Mouse (Mus musculus): ENCODE data around the gene Chrm5.

Chrm5 gene

DNA sequence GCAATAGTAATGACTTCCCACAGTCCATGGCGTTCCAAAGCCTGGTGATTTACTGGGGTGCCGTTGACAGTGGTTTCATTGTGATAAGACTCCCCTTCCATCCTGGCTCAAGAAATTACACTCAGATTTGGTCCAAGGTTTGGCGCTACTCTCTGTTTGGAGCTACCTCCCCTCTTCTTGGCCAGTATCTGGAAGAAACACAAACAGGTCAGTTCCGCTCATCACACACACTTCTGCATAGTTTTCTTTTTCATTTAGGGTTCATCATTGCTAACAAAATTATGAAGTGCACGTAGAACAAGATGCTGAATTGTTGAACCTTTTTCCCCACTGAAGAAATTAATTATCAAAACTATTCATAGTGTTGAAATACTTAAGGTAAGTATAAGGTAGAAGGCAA lies at the start of gene Chrm5:
Gene Chrm5, minus strand, starts transcription at position 101 of the 400 bp plus-strand sequence.
- no peak for DNase-seq (ENCODE audit: extremely low read depth, insufficient read length, low spot score)

DNA sequence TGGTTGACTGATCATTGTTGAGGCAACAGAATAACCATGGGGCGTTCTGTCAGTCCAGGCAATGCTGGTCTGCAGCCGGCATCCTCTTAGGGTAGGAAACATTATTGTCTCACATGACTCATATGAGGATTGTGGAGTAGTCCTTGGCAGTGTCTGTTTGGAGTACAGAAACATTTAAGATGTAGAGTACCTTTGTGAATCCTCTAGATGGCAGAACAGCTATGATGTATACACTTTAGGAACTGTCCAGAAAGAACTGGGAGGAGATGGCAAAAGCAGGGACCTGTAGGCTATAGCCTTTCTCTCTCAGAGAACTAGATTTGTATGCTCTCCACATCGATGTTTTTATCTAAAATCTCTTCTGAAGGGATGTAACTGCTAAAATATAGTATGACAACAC lies 46.4 kb upstream of the Chrm5 start:
- no peak for DNase-seq (ENCODE audit: extremely low read depth, insufficient read length, low spot score)

DNA sequence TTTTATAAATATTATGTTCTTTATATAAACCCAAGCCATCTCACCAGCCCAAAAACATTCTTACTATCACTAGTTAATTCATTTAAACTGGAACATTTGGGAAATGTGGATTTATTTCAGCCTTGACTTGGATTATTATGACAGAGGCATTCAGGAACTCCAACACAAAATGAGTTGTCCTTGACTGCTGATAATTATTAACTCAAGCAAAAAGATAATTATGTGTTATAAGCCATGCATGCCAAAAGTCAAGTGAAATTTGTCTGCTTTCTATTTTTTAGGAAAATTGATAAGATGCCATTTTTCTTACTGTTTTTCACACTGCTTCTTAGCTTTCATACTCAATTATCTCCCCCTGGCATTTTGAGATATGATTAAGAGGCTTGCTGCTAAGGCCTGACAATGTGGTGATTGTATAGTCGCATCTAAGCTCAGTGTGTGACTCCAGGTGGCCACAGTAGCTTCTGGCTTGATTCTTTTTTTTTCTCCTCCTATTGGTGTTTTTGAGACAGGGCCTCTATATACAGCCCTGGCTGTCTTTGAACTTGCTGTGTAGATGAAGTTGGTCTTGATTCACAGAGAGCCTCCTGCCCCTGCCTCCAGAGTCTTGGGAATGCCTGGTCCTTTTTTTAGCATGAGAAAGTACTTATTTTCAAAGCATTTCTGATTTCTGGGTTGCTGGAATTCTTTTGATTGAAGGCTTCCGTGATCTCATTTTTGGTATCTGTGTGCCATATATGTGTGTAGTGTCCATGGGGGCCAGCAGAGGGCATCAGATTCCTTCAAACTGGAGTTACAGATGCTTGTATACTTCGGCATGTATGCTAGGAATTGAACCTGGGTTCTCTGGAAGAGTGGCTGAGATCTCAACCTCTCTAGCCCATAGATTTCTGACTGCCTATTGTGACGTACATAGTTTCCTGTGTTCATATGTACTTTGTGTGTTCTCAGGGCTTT lies 40.2 kb upstream of the Chrm5 start:
- no peak for DNase-seq (ENCODE audit: extremely low read depth, insufficient read length, low spot score)

DNA sequence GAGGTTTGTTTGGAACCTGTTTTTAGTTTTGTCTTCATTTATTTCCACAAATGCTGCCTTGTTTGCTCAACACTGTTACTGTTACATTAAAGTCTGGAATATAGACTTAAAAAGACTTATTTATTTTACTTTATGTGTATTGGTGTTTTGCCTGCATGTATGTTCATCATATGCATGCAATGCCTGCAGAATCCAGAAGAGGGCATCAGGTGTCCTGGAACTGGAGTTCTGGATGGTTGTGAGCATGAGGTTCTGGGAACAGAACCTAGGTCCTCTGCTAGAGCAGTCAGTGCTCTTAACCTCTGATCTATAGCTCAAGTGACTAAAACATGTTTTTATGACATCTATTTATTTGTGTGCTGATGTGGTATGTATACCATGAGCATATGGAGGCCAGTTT lies 38.0 kb upstream of the Chrm5 start:
- no peak for DNase-seq (ENCODE audit: extremely low read depth, insufficient read length, low spot score)

DNA sequence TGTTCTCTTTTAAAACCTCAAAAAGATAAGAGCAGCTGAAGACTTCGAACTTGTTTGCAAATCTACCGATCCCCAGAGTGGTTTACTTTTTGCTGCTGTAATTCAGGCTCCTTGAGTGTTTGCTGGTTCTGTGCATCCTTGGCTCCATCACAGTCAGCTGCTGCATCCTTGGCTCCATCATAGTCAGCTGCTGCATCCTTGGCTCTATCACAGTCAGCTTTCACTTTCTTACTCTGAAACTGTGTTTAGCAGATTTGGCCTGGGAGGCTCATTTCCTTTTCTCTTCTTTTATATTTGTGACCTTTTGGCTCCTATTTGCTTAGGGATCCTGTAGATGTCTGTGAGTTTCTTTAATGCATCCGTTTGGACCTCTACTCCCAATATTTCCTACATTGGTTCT lies 36.6 kb upstream of the Chrm5 start:
- DNase-seq (ENCODE audit: extremely low read depth, insufficient read length, low spot score), result no peak

DNA sequence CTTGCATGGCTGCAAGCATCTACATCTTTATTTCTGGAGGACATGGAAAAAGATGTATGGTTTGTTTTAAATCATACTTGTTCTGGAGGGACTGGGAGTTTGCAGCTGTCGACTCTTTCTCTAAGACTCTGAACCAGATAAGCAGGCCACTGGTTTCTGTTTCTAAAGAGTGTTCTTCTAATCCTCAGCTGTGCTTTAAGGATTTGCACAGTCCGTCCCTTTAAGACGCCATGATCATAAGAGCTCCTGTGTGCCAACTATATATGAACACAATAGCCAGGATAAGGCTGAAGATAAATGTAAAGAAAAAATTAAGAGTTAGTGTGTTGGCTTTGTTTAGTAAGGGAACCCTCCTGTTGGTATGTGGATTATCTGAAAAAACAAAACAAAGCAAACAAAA lies 36.2 kb upstream of the Chrm5 start:
- DNase-seq (ENCODE audit: extremely low read depth, insufficient read length, low spot score), result no peak

DNA sequence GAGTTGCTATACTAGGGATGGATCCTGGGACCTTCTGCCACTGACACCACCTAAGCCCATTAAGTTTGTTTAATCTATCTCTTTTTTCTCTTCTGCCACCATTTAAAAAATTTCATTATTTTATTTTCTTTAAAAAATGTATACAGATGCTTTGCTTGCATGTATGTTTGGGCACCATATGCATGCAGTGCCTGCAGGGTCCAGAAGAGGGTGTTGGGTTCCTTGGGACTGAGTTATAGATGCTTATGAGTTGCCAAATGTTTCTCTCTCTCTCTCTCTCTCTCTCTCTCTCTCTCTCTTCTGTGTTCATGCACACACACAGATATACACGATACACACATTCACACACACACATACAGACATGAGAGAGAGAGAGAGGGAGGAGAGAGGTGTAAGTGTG lies 32.5 kb upstream of the Chrm5 start:
- DNase-seq (ENCODE audit: extremely low read depth, insufficient read length, low spot score), result no peak

DNA sequence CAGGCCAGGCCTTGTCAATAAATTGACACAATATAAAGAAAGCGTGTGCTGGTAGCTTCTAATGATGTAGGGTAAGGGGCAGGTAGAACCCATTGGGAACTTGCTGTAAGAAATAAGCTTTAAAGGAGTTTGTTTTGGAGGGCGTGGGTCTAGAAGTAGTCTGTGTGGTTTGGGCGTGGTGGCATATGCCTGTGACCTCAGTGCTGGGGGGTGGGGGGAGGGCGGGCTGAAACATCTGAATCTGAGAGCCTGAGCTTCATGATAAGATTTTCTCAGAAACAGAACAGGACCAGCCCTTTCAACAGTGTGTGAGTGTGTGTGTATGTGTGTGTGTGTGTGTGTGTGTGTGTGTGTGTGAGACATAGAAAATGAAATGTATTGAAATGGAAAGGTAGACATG lies 29.6 kb upstream of the Chrm5 start:
- DNase-seq (ENCODE audit: extremely low read depth, insufficient read length, low spot score), result peak; percentile 22

DNA sequence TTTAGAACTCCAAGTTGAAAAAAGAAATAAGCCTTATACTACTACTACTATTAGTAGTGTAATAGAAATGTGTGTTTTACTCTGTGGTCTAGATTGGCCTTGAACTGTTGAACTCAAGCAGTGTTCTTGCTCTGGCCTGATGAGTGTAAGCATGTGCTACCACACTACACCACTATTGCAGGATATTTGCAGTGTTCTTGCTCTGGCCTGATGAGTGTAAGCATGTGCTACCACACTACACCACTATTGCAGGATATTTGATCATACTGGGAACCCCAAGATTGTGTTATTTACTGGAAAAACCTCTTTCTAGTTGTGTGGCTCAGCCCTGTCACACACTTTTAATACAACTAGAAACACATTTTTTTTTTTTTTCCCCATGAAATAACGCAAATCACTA lies 26.9 kb upstream of the Chrm5 start:
- DNase-seq (ENCODE audit: extremely low read depth, insufficient read length, low spot score), result no peak

DNA sequence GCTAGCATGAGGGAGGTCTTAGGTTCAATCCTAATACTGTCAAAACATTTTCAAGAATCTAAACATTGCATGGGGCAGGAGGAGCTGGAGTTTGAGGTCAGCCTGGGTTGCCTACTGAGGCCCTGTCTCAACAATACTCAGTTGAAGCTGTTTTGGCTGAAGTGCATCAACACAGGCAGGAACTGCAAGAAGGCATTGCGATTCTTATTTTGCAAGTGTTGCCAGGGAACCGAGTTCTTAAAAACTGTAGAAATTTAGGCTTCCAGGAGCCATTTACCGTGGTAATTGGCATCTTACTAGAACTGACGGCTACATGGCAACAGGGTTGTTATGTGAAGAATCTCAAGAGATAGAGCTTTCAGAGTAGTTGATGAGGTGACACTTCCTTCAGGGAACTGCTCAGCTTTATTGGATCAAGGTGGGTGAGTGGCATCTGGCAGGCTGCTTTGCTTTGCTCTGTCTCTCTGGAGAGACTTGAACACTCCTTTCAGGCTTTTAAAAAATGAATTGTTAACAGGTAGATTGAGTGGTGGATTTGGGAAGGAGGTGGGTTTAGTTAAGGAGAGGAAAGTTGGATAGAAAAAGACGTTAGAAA lies 26.4 kb upstream of the Chrm5 start:
- DNase-seq (ENCODE audit: extremely low read depth, insufficient read length, low spot score), result no peak

DNA sequence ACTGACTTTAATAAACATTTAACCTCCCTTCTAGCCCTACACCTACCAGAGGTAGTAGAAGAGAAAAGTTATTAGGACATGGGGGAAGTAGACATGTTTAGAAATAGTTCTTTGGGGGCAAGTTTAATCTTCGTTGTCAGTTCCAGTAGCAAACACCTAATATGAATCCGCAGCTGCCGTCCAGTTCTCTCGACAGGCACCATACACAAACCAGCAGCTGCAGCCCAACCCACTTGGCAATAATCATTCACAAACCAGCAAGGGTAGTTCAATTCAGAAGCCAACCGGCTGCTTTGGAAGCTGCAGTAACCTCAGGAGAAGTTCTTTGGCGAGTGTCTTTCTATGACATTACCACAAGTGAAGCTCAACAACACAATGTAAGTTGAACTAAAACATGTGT lies 23.4 kb upstream of the Chrm5 start:
- no peak for DNase-seq (ENCODE audit: extremely low read depth, insufficient read length, low spot score)

DNA sequence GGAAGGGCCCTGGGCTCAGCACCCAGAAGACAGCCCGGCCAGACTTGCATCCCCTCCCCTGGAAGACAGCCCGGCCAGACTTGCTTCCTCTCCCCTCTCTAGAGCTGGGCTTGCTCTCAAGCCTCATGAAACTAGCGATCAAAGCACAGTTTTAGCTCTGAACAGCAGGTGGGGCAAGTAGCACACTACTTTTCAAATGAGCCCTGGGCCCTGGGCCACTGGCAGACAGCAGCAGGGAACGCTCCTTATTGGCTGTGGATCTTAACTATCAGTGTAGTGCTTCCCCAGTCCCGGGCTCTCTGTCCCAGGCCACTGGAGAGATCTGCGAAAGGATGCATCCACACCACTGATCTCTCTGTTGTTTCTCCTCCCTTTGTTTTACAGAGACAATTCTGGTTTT lies 20.6 kb upstream of the Chrm5 start:
- peak; percentile 41 for DNase-seq (ENCODE audit: extremely low read depth, insufficient read length, low spot score)

DNA sequence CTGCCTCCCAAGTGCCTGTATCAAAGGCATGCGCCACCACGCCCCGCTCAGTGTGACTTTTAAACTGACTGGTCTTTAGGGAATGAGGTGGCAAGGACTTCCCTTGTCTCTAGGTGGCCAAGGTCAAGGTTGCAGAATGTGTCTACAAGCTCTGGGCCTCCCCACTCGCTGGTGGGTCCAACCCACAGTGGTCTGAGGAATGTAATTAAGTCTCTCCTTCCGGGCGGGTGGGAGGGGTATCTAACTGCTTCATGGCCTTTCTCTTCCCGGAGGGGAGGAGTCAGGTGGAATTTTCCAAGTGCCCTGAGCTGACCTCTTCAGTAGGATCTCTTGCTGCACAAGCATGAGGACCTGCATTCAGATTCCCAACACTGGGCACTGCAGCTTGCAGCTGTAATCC lies 17.3 kb upstream of the Chrm5 start:
- no peak for DNase-seq (ENCODE audit: extremely low read depth, insufficient read length, low spot score)

DNA sequence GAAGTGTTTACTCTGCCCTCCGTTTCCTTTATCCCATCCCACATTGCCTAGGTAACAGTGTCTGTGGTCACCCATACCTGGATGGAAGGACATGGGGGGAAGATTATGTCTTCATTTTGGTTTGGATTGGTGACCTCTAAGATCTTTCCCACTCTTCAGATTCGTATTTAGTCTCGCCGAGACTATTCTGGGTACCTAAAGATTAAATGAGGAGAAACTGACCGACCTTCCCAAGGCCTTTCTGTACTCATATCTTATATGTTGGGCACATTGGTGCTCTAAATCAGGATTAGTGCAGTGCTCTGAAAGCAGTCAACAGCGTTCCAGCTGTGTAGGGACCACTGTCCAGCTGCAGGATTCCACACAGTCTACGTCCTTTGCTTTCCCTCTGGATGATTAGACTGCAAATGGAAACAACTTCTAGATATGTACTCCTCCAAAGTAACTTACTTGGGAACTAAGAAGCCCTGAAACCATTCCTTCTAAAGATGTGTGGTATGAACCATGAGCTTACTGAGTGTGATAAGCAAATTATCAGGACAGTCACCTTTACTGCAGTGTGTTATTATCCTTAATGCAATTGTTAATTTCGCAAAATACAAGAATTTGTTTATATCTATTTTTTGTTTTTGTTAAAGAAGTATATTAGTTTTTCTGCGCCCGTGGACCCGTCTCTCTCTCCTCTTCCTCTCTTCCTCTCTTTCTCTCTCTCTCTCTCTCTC lies 13.1 kb upstream of the Chrm5 start:
- no peak for DNase-seq (ENCODE audit: extremely low read depth, insufficient read length, low spot score)

DNA sequence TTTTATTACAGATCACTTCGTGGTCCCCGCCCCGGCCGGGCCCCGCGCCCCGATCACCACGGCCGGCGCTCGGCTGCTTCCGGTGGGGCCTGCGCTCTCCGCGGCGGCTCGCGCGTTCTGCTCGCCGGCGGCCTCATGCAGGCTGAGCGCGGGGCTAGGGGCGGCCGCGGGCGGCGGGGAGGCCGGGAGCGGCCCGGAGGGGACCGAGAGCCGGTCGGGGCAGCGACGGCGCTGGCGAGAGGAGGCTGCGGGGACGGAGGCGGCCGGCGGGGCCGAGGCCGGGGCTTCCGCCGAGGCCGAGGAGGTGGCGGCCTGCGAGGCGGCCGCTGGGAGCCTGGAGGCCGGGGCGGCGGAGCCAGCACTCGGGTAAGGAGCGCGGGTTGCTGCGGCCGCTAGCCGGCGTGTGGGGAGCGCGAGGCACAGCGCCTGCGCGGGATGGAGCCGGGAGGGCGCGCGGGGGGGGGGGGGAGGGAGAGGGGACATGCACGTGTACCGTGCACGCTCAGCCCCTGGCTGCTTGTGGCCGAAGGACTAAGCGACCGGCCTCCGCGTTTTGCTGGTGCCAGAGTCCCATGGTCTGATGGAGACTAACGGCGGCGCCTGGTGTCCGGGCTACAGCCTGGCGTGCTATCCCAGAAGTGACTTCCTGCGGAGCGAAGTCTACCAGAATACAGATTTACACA lies 12.4 kb upstream of the Chrm5 start, which contains the start of gene Aven:
Gene Aven, plus strand, starts transcription at position 109 of the 683 bp plus-strand sequence.
- DNase-seq (ENCODE audit: extremely low read depth, insufficient read length, low spot score), result peak; percentile 85

DNA sequence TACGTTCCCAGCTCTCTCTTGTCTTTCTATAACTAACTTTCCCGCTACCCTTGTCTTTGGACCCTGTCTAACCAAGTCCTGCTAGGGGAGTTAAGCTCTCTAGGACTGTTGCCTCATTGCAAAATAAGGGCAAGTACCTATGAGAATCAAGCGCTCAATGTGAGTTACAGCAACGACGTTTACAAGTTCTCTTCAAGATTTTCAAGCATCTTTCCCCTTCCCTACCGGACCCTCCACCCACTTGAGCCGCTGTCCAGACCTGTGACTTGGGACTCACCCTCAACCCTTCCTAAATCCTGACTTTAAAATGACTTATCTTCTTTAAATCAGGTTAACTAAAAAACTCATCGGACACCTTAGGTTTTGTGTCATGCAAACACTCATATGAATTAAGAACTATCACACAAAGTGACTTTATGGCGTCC lies 11.9 kb upstream of the Chrm5 start:
- no peak for DNase-seq (ENCODE audit: extremely low read depth, insufficient read length, low spot score)

DNA sequence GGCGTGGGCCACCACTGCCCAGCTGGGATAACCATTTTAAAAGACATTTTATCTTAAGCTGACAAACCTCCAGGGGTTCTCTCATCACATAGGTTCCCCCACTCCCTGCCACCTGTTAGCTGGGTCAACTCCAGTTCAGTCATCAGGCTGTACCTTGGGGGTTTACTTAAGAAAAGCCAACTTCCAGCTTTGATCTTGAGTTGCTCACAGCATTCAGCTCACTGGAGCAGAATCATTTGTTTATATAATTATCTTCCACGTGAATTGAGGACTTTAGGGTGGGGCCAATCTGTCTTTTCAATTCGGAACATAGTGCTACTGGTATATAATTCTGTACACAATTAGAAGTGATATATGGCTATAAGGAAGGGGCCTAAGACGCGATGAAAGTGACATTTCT lies 11.1 kb upstream of the Chrm5 start:
- DNase-seq (ENCODE audit: extremely low read depth, insufficient read length, low spot score), result no peak

DNA sequence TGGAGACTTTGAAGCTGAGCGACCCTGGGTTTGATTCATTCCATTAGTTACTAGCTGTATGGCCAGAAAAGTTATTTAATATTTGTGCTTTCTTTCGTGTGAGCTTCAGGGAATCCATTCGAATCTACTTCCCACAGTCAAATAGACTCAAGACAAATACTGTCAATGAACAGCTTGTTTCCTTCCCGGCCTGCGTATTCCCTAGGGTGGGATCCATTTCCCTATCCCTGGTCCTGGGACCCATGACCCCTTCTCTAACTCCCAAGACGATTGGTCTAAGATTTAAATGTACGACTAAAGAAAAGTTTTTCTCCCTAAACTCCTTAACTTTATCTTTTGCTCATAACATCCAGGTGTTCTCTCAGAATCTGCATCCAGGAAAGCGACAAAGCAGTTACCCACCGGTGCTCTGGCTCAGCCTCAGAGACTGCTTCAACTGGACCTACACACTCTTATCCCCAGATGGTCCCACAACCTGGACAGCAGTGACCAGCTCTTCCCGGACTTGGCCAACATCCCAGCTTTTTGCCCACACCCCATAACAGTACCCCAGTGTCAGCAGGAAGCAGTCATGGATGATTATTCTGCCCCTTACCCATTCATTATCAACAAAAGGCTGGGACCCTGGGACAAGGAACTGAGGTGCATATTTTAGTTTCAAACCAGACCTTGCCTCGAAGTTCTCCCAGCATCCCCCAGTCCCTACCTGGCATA lies 10.1 kb upstream of the Chrm5 start:
- DNase-seq (ENCODE audit: extremely low read depth, insufficient read length, low spot score), result no peak

DNA sequence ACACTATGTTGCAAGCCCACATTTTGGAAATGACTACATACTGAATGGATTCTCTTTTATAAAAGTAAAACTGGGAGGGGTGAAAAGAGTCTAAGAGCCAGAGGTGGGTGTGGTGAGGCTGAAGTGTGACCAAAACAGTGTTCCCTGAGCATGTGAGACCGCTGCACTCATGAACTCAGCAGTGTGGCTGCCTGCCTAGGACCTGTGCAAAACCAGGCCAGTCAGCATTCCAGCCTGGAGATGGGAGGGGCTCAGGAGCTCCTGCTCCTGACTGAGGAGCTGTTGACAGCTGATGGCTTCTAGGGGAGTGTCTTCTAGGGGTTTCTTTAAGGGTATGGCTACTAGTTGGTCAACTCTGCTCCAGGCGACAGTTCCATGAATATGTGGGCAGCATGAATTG lies 4.3 kb upstream of the Chrm5 start:
- no peak for DNase-seq (ENCODE audit: extremely low read depth, insufficient read length, low spot score)

DNA sequence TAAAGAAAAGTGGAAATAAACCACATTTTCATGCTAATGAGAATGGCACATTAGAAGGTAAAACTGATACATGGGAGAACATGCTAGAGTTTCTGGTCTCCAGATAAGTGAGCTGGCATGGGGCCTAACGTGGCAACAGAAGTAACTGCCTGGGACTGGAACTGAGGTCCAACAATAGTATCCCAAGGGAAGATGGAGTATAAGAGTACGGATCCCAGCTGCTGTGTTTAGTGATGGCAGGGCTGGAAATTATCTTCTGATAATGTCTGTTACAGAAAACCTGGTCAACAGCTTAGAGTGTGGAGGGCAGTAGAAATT lies 2.7 kb upstream of the Chrm5 start:
- DNase-seq (ENCODE audit: extremely low read depth, insufficient read length, low spot score), result no peak
